Mouse (Mus musculus) heart, adult 2 months (tissue): ENCODE measurements around the gene Otogl. TPM values are rescaled to one million over a fixed set of nuclear protein-coding genes. Genes with fewer than 3 reads are reported as not detected.

Source experiments
- DNase-seq, 2 experiments: peaks; one replicate each; pipeline ENCODE4 v3.0.0; 2021
- H3K27ac ChIP-seq: fragments of 200-600 bp; 2 replicates; pipeline ENCODE4 v1.8.1; 2022
- H3K27me3 ChIP-seq: fragments of 200-500 bp; 2 replicates; pipeline ENCODE4 v1.6.1; 2012; ENCODE audit warnings: mild to moderate bottlenecking, low read length, inconsistent platforms, mixed read lengths; ENCODE audit not compliant: control insufficient read depth, insufficient read depth
- H3K36me3 ChIP-seq: fragments of 200-500 bp; 2 replicates; pipeline ENCODE4 v1.6.1; 2012; ENCODE audit warnings: low read length, inconsistent platforms; ENCODE audit not compliant: control insufficient read depth, insufficient read depth
- H3K4me1 ChIP-seq: fragments of 200-500 bp; 2 replicates; pipeline ENCODE4 v1.6.1; 2011; ENCODE audit warnings: low read length; ENCODE audit not compliant: control insufficient read depth, insufficient read depth
- H3K4me3 ChIP-seq: fragments of 200-600 bp; 2 replicates; pipeline ENCODE4 v1.8.1; 2022
- H3K79me2 ChIP-seq: fragments of 200-500 bp; replicated peaks from 2 replicates; pipeline ENCODE4 v1.6.1; 2012; ENCODE audit warnings: mild to moderate bottlenecking, inconsistent platforms, low read length, moderate library complexity, mixed read lengths; ENCODE audit not compliant: control insufficient read depth, insufficient read depth
- H3K9ac ChIP-seq: fragments of 200-500 bp; 2 replicates; pipeline ENCODE4 v1.6.1; 2012; ENCODE audit warnings: low read depth, mild to moderate bottlenecking, control low read depth, inconsistent platforms, low read length, mixed read lengths
- CTCF ChIP-seq: fragments of 200-600 bp; IDR thresholded peaks from 2 replicates; pipeline ENCODE4 v1.8.1; 2022; ENCODE audit warnings: antibody characterized with exemption, mild to moderate bottlenecking, moderate library complexity
- EP300 ChIP-seq: fragments of 200-500 bp; IDR thresholded peaks from 2 replicates; pipeline ENCODE4 v1.6.1; 2011; ENCODE audit warnings: low read depth, low read length, control low read depth; ENCODE audit not compliant: insufficient read depth
- POLR2A ChIP-seq: fragments of 200-500 bp; IDR thresholded peaks from 2 replicates; pipeline ENCODE4 v1.6.1; 2011; ENCODE audit warnings: mild to moderate bottlenecking, low read depth, low read length, control low read depth; ENCODE audit not compliant: insufficient read depth
- WGBS: fragments of 180-500 bp; shearing (Covaris S2); methylation state at CpG from one replicate; pipeline ENCODE4 v1.1.7; 2018; 5-methylcytosine and 5-hydroxymethylcytosine counted together
- intact Hi-C: fragments of 180-260 bp; cut with DNase I; formaldehyde crosslinking; loops from one replicate; pipeline ENCODE4 v1.15.1; 2025
- polyA plus RNA-seq: library from polyadenylated mRNA; depleted of rRNA; stranded (reverse); fragments of >200 nt; gene quantifications from 2 replicates; pipeline ENCODE4 v1.2.3, GENCODE M21; 2012
- total RNA-seq, 2 experiments: library from RNA; stranded (reverse); gene quantifications; 2 replicates each; pipeline ENCODE4 v1.2.3; 2021

Gene Otogl
- total and polyA plus RNA-seq, 3 experiments = 0.02 to 0.07 TPM; not detected in 1

DNA sequence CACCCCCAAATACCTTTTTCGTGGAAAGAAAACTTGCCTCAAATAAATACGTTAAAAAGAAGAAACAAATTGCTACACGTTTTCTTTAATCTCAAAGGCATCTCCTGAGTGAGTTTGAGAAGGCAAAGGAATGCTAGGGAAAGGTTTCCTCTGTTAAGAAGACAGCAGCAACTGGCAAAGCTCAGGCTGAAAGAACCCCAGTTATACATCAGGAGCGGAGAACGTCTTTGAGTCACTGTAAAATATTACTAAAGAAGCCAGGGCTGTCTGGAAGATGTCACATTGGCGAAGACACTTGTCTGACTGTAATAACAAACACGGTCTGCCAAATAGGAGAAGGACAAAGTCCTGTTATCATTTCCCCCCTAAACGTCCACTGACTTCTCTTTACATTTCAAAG is 10.0 kb downstream of the Otogl start:
- no peak overlapping the region for H3K9ac ChIP-seq
- no peaks in the 10 kb centered on the region for H3K79me2 ChIP-seq
- intact Hi-C loops = loop anchor here (1.0 kb wide), 1 partner anchor 38 kb away; no protein-coding TSS in a partner anchor
- no peaks in the 10 kb centered on the region for H3K36me3 ChIP-seq
- H3K27me3 ChIP-seq = no peaks in the 10 kb centered on the region
- TF ChIP-seq EP300 (no peak), CTCF (no peak), POLR2A (no peak)
- DNase-seq = no peak
- no peak overlapping the region for H3K4me3 ChIP-seq
- H3K4me1 ChIP-seq = peaks cover 4% of the 10 kb centered on the region; the same call in 1 of the 2 replicates
- WGBS = 55% methylated on average over 8 of the region's 8 CpGs
- H3K27ac ChIP-seq = no peak overlapping the region

DNA sequence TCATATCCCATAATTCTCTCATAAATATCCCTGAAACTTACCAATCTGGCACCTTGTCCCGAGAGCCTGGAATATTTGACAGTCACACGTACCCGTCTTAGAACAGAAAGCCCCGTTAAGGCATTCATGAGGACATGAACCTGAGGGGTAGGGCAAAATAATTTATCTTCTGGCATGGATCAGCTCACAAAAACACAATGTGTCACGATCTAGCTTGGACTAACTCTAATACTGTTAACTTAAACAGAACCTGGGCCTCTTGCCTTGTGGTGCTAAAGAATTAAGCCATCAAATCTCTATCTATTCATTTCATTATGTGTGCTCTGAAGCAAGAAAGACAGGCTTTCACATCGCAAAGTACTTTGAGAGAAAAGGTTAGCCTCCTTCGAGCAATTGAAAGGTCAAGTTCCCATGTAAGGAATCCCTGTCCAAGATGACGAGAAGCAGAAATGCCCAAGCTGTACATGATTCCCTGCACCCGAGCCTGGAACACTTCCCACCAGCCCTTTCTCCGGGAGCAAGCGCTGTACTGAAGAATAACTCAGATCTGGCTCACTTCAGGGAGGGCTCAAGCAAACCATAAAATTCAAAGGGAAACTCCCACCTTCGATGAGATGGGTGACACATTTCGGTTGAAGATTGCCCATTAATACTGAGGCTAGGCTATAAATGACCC is 10.6 kb downstream of the Otogl start:
- intact Hi-C loops = no loop called here
- Histone ChIP-seq H3K4me1 (peaks cover 2% of the 10 kb centered on the region; the same call in 1 of the 2 replicates), H3K4me3 (no peak overlapping the region), H3K27me3 (no peaks in the 10 kb centered on the region), H3K9ac (no peak overlapping the region), H3K27ac (no peak overlapping the region), H3K79me2 (no peaks in the 10 kb centered on the region), H3K36me3 (no peaks in the 10 kb centered on the region)
- 59% methylated on average over 13 of the region's 13 CpGs for WGBS
- no peak for DNase-seq
- TF ChIP-seq POLR2A (no peak), CTCF (no peak), EP300 (no peak)

DNA sequence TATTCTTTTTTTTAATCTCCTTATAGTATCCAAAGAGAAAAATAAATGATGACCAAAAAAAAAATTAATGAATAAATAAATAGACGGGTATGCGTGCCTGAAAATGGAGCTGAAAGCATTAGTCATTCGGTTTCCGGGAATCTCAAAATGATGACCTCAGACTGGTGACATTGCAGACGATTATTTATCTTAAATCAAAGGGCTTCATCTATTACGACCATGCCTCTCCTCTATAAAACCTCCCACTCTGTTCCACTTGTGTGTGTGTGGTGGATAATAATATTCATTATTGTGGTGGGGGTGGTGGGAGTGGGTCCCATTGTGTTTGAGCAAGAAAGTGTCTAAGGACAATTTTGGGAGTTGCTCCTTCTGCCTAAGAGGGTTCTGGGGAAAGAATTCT is 12.0 kb downstream of the Otogl start:
- H3K27ac ChIP-seq = no peak overlapping the region
- no peak overlapping the region for H3K4me3 ChIP-seq
- intact Hi-C loops = no loop called here
- no peaks in the 10 kb centered on the region for H3K79me2 ChIP-seq
- 68% methylated on average over 6 of the region's 6 CpGs for WGBS
- no peak overlapping the region for H3K9ac ChIP-seq
- no peaks in the 10 kb centered on the region for H3K4me1 ChIP-seq
- no peaks in the 10 kb centered on the region for H3K36me3 ChIP-seq
- no peak for DNase-seq
- no peaks in the 10 kb centered on the region for H3K27me3 ChIP-seq
- TF ChIP-seq POLR2A (no peak), EP300 (no peak), CTCF (no peak)

DNA sequence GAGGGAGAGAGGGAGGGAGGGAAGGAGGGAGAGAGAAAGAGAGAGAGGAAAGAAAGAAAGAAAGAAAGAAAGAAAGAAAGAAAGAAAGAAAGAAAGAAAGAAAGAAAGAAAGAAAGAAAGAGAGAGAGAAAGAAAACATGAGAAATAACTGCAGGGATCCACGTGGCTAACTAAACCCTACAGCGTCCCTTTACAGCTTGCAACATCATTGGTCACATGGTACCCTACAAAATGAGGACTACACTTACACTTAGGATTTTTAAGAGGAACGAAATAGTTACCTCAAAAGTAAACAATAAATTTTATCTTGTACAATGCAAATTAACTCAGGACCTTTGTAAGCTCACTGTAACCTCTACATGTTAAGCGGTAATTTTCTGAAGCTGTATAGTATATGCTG is 15.8 kb downstream of the Otogl start:
- 89% methylated on average over 4 of the region's 4 CpGs for WGBS
- Histone ChIP-seq H3K9ac (no peak overlapping the region), H3K36me3 (no peaks in the 10 kb centered on the region)

DNA sequence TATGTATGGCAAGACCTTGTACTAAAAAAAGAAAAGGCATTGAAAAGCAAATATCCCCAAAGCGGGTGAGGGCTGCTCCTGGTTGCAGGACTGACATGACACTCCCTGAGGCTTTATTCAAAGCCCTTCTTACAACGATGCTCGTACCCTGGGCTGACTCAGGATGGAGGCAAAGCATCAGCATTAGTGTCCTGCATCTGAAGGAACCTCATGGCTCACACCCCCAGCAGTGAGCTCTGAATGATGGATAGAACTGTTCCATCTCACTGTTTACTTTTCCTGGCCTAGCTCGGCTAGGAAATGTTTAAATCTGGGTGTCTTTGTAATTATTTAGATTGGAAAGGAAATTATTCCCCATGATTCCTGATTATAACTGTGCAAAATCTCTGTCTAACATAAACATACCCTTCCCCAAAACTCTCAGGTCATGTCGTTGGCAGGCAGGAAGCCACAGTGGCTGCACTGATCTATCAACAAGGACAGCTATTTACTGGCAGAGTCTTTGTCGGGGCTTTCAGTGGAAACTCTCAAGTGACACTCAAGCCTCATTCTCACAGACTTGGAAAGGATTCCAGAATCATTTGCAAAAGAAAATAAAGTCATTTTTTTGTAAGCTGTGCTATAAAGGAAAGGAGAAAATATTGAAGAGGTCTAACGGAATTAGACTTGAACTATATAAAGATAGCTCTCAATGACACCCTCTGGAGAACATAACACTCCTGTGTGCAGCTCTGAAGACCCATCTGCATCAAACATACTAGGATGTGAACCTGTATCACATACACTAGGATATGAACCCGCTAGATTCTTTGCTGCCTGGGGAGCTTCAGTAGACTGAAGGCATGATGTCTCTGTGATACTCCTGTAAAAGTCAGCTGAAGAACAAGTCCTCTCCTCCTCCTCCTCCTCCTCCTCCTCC is 17.0 kb downstream of the Otogl start:
- WGBS = 38% methylated on average over 8 of the region's 8 CpGs
- Histone ChIP-seq H3K36me3 (no peaks in the 10 kb centered on the region), H3K27me3 (no peaks in the 10 kb centered on the region), H3K27ac (no peak overlapping the region), H3K4me1 (no peaks in the 10 kb centered on the region), H3K79me2 (no peaks in the 10 kb centered on the region), H3K4me3 (no peak overlapping the region), H3K9ac (no peak overlapping the region)
- intact Hi-C loops = no loop called here
- TF ChIP-seq POLR2A (no peak), EP300 (no peak), CTCF (no peak)
- DNase-seq = no peak

More for the DNA sequence above, 15.8 kb downstream of the Otogl start:
- DNase-seq = no peak
- TF ChIP-seq CTCF (no peak), POLR2A (no peak), EP300 (no peak)
- H3K4me1 ChIP-seq = no peaks in the 10 kb centered on the region
- no peak overlapping the region for H3K27ac ChIP-seq
- intact Hi-C loops = no loop called here
- no peaks in the 10 kb centered on the region for H3K27me3 ChIP-seq
- H3K4me3 ChIP-seq = no peak overlapping the region
- H3K79me2 ChIP-seq = no peaks in the 10 kb centered on the region

DNA sequence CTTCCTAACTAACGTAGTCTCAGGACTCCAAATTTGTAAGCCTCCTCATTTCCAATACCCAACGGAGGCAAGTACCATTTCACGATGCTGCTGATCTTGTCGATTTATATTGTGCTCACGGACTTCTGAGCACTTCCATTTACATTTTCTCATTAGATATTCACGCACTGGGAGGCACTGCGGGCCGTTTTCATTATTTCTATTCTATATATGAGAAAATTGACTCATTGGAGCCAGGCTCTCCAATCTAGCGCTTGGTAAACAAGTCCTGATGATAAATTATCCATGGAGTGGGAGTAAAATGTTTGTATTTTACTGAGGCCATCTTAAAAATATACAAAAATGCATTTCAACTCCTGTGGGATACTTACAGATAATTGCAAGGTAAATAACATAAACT is 21.5 kb downstream of the Otogl start:
- H3K9ac ChIP-seq = no peak overlapping the region
- H3K27ac ChIP-seq = no peak overlapping the region
- H3K4me3 ChIP-seq = no peak overlapping the region
- no peaks in the 10 kb centered on the region for H3K4me1 ChIP-seq
- 87% methylated on average over 9 of the region's 9 CpGs for WGBS
- no peaks in the 10 kb centered on the region for H3K79me2 ChIP-seq
- TF ChIP-seq POLR2A (no peak), CTCF (no peak), EP300 (no peak)
- no peak for DNase-seq
- intact Hi-C loops = no loop called here
- no peaks in the 10 kb centered on the region for H3K27me3 ChIP-seq
- no peaks in the 10 kb centered on the region for H3K36me3 ChIP-seq
